Mouse (Mus musculus) neural tube, embryonic 14.5 days (tissue): Measurements from ENCODE around the gene D630045J12Rik. TPM values are rescaled to one million over a fixed set of nuclear protein-coding genes. Genes with fewer than 3 reads are reported as not detected.

Experiments
- ATAC-seq: fragments of 200-750 bp; cut with Nextera tagmentation; 2 replicates; pipeline ENCODE4 v1.8.0; 2017; ENCODE audit warnings: low read depth, mild to moderate bottlenecking, moderate TSS enrichment, moderate library complexity
- H3K27ac ChIP-seq: fragments of 300-500 bp; sonication (generic); 2 replicates; pipeline ENCODE4 v1.5.1; 2014; ENCODE audit warnings: low read depth, mild to moderate bottlenecking, control low read depth, low read length, moderate library complexity, mixed read lengths
- H3K27me3 ChIP-seq: fragments of 300-500 bp; sonication (generic); 2 replicates; pipeline ENCODE4 v1.6.1; 2014; ENCODE audit warnings: low read length; ENCODE audit not compliant: control insufficient read depth, insufficient read depth
- H3K36me3 ChIP-seq: fragments of 300-500 bp; sonication (generic); 2 replicates; pipeline ENCODE4 v1.6.1; 2014; ENCODE audit warnings: low read length, mixed read lengths; ENCODE audit not compliant: control insufficient read depth, insufficient read depth
- H3K4me1 ChIP-seq: fragments of 300-500 bp; sonication (generic); 2 replicates; pipeline ENCODE4 v1.6.1; 2014; ENCODE audit warnings: low read length; ENCODE audit not compliant: control insufficient read depth, insufficient read depth
- H3K4me2 ChIP-seq: fragments of 300-500 bp; sonication (generic); 2 replicates; pipeline ENCODE4 v1.6.1; 2014; ENCODE audit warnings: mild to moderate bottlenecking, low read depth, low read length, control low read depth
- H3K4me3 ChIP-seq: fragments of 300-500 bp; sonication (generic); 2 replicates; pipeline ENCODE4 v1.5.1; 2014; ENCODE audit warnings: low read depth, low read length, control low read depth, mixed read lengths
- H3K9ac ChIP-seq: fragments of 300-500 bp; sonication (generic); replicated peaks from 2 replicates; pipeline ENCODE4 v1.6.1; 2014; ENCODE audit warnings: low read depth, mild to moderate bottlenecking, control low read depth, low read length, mixed read lengths
- H3K9me3 ChIP-seq: fragments of 300-500 bp; sonication (generic); 2 replicates; pipeline ENCODE4 v1.6.1; 2016; ENCODE audit warnings: low read length; ENCODE audit not compliant: control insufficient read depth
- WGBS: fragments of 180-500 bp; shearing (Covaris S2); extraction: QIAGEN DNeasy Blood & Tissue Kit; methylation state at CpG from one replicate; pipeline ENCODE4 v1.1.7; 2014; 5-methylcytosine and 5-hydroxymethylcytosine counted together
- polyA plus RNA-seq: library from polyadenylated mRNA; unstranded; fragments of >200 nt; fragmentation: Nextera tagmentation; extraction: Ambion mirVana; gene quantifications from 2 replicates; pipeline ENCODE4 v1.2.1, GENCODE M21; 2014

Gene D630045J12Rik
- polyA plus RNA-seq, 1 experiment from 2014 or later: 21.0 TPM

DNA sequence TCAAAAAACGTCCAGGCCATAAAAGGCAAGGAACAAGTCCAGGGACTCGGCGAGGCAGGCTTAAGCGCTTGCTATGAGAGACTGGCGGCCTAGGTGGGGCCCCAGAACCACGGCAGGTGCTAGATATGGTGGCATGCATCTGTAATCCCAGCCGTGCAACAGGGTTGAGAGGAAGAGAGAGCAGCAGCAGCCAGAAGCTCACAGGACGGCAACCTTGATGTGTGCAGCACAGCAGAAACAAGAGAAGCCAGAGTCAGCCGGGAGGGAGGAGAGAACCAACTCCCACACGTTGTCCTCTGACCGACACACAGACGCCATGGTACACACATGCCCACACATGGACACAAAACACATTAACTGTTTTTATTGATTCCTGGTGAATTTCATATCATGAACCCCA, 51.0 kb downstream of the D630045J12Rik start:
- 82% methylated on average over 12 of the region's 12 CpGs for WGBS
- Histone ChIP-seq H3K9me3 (no peaks in the 10 kb centered on the region), H3K27ac (no peak overlapping the region), H3K4me3 (no peak overlapping the region), H3K9ac (no peak overlapping the region), H3K4me1 (peaks cover 12% of the 10 kb centered on the region; the same call in 1 of the 2 replicates), H3K36me3 (no peaks in the 10 kb centered on the region), H3K4me2 (no peak overlapping the region), H3K27me3 (no peaks in the 10 kb centered on the region)
- no peak for ATAC-seq

DNA sequence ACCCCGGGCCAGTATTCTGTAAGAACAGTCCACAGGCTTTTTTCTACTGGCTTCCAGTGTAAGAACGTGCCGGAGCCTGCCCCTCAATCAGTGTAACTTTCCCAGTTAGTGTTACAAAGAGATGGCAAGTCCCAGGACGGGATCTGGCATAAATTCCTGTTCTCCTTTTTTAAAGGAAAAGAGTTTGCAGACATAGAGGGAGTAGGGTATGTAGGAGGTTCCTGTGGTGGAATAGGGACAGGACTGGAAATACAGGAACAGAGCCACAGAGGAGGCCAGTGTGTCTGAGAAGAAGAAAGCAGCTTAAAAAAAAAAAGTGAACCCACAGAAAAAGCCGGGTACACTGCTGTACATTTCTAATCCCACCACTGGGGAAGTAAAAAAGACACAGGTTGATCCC, 52.3 kb downstream of the D630045J12Rik start:
- Histone ChIP-seq H3K9ac (no peak overlapping the region), H3K27me3 (no peaks in the 10 kb centered on the region), H3K36me3 (0 out of 2 replicates have a peak, but pooled peaks cover under 1% of the 10 kb centered on the region), H3K4me2 (no peak overlapping the region), H3K27ac (no peak overlapping the region), H3K4me1 (peaks cover 1% of the 10 kb centered on the region; the same call in 1 of the 2 replicates), H3K4me3 (no peak overlapping the region), H3K9me3 (no peaks in the 10 kb centered on the region)
- 75% methylated on average over 5 of the region's 5 CpGs for WGBS
- ATAC-seq: no peak

DNA sequence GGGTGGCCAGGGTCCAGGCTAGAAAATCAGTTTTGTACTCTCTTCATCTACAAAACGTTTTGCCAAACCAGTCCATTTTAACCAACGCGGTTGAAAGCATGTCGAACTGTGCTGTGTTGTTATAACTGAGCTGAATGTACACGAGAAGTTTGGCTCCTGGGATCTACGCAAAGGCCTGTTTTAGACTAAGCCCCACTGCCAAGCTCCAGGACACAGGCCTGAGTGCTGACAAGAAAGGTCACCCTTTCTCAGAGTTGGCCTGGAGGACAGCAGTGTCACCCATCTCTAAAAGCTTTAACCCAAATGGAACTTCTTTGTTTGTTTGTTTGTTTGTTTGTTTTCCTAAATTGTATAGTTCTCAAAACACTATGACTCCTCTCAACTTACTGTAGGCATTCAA, 54.2 kb downstream of the D630045J12Rik start:
- no peak for ATAC-seq
- Histone ChIP-seq H3K9ac (no peak overlapping the region), H3K9me3 (no peaks in the 10 kb centered on the region), H3K4me2 (no peak overlapping the region), H3K27me3 (no peaks in the 10 kb centered on the region), H3K27ac (no peak overlapping the region), H3K36me3 (peaks cover 18% of the 10 kb centered on the region; the same call in 1 of the 2 replicates), H3K4me1 (no peaks in the 10 kb centered on the region), H3K4me3 (no peak overlapping the region)
- 89% methylated on average over 6 of the region's 6 CpGs for WGBS

DNA sequence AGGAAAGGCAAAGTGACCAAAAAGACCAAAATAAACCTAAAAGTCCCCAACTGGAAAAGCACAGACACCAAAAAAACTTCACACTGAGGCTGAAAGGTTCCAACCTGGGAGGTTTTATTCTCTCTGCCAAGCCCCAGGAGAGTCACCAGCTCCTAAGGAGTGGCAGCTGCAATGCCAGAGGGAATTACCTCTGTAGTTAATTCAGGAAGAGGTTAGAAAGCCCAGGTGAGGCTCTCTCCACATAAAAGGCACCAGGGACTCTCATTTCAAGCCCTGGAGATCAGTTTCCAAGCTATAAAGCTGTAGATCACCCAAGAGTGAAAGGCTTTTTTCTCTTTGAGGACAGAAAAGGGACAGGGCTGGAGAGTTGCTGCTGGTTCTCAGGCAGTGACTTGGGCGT, 55.1 kb downstream of the D630045J12Rik start:
- H3K4me1 ChIP-seq: no peaks in the 10 kb centered on the region
- peaks cover 20% of the 10 kb centered on the region; the same call in 1 of the 2 replicates for H3K36me3 ChIP-seq
- H3K4me3 ChIP-seq: no peak overlapping the region
- no peaks in the 10 kb centered on the region for H3K9me3 ChIP-seq
- WGBS: 22% methylated on average over 1 of the region's 1 CpGs
- H3K4me2 ChIP-seq: no peak overlapping the region
- ATAC-seq: no peak
- H3K27me3 ChIP-seq: no peaks in the 10 kb centered on the region
- H3K27ac ChIP-seq: no peak overlapping the region
- H3K9ac ChIP-seq: no peak overlapping the region

DNA sequence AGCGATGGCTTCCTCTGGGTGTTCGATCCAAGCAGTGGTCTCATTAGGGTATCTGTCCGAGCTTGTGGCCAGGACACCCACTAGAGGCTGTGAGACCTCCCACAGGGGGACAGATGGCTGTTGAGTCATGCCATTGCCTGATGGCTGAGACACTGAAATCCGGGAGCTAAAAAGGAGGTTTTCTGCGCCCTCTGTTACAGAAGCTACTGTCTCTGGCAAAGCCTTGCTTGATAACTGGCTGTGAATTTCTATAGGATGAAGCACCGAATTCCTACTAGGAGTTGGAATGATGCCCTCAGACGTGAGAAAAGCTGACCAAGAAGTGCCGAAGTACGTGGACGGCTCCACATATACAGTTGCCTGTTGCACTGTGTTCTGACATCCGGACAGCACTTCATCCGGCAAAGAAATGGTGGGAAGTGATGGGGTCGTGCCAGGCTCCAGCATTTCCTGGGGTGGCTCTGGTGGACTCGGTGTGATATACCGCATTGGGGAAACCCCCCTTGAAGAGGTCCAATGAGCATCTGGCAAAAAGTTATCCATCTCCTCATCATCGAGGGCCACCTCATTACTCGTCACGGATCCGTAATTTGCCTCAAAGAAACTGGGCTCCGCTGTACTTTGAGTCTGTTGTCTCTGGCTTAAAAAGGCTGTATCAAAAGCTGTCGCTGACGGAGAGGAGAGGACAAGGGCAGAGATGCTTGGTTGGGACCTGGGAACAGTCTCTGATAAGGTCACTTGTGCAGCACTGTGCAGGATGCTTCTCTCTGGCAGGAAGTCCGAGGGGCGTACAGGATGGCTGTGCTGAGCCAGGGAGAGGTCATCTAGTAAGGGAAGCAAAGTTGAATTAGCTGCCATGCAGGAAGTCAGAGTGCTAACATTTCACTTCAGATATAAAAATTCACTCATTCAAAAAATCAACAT, 57.3 kb downstream of the D630045J12Rik start:
- Histone ChIP-seq H3K27me3 (no peaks in the 10 kb centered on the region), H3K27ac (no peak overlapping the region), H3K36me3 (peaks cover 20% of the 10 kb centered on the region; the same call in 1 of the 2 replicates), H3K4me3 (no peak overlapping the region), H3K4me1 (no peaks in the 10 kb centered on the region), H3K4me2 (no peak overlapping the region), H3K9me3 (no peaks in the 10 kb centered on the region), H3K9ac (no peak overlapping the region)
- no peak for ATAC-seq
- 95% methylated on average over 24 of the region's 24 CpGs for WGBS

DNA sequence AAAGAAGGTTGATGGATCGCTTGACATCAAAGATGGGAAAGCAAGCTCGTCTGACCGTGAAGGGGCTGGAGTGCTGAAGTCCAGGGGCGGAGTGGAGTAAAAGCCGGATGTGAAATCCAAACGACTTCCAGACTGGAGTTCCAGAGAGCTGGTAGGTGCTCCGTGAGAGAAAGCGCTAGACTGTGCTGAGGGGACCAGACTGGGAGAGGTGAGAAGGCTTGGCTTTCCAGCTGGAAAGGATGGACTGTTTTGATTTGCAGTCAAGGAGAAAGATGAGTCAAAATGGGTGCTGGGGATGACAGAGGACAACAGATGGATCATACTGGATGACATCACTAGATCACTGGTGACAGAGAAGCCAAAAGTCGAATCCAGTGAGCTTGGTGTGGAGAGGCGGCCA, 58.5 kb downstream of the D630045J12Rik start:
- H3K27ac ChIP-seq: no peak overlapping the region
- no peak for ATAC-seq
- H3K4me2 ChIP-seq: no peak overlapping the region
- 88% methylated on average over 10 of the region's 10 CpGs for WGBS
- H3K9me3 ChIP-seq: no peaks in the 10 kb centered on the region
- no peak overlapping the region for H3K9ac ChIP-seq
- H3K36me3 ChIP-seq: peaks cover 20% of the 10 kb centered on the region; the same call in 1 of the 2 replicates
- H3K4me1 ChIP-seq: no peaks in the 10 kb centered on the region
- no peak overlapping the region for H3K4me3 ChIP-seq
- H3K27me3 ChIP-seq: no peaks in the 10 kb centered on the region

DNA sequence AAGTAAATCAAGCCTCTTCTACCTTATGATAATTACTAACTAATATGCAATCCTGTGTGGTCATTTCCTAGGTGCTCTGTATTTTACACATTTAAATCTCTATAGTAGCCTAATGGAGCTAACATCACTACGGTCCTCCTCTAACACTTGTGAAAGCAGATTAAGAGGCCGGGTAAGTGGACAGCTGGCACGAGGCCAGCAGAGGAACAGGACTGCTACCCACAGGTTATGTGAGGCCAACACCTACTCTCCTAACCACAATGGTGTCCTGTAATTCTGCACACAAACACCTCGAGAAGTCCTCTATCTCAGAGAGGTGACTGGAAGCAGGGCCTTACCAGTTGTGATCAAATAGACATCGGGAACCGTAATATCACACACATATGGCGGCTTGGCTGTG, 59.8 kb downstream of the D630045J12Rik start:
- 90% methylated on average over 7 of the region's 7 CpGs for WGBS

DNA sequence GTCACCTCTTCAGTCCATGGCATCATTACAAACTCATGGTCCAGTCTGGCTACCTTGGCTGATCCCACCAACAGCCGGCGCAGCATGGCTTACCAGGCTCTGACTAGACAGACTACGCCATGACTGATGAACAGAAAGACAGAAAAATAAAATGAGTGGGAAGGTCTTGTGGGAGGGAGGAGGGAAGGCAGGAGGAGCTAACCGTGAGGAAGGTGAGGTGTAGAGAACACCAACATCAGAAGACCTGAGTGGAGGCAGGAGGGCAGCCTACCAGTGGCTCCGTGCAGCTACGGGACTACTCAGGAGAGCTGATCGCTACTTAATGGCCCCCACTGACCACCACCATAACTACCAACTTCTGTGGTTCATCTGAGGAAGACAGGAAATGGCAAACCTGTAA, 60.9 kb downstream of the D630045J12Rik start:
- Histone ChIP-seq H3K9me3 (no peaks in the 10 kb centered on the region), H3K4me2 (no peak overlapping the region), H3K4me1 (no peaks in the 10 kb centered on the region), H3K4me3 (no peak overlapping the region), H3K27ac (no peak overlapping the region), H3K9ac (no peak overlapping the region), H3K36me3 (peaks cover 23% of the 10 kb centered on the region; the same call in 1 of the 2 replicates), H3K27me3 (no peaks in the 10 kb centered on the region)
- 97% methylated on average over 7 of the region's 7 CpGs for WGBS
- ATAC-seq: no peak

More for the DNA sequence above, 59.8 kb downstream of the D630045J12Rik start:
- H3K4me2 ChIP-seq: no peak overlapping the region
- ATAC-seq: 0 out of 2 replicates have a peak, but pooled peaks have one; percentile 11
- no peak overlapping the region for H3K27ac ChIP-seq
- no peak overlapping the region for H3K9ac ChIP-seq
- no peak overlapping the region for H3K4me3 ChIP-seq
- H3K27me3 ChIP-seq: no peaks in the 10 kb centered on the region
- no peaks in the 10 kb centered on the region for H3K4me1 ChIP-seq
- peaks cover 20% of the 10 kb centered on the region; the same call in 1 of the 2 replicates for H3K36me3 ChIP-seq
- no peaks in the 10 kb centered on the region for H3K9me3 ChIP-seq

DNA sequence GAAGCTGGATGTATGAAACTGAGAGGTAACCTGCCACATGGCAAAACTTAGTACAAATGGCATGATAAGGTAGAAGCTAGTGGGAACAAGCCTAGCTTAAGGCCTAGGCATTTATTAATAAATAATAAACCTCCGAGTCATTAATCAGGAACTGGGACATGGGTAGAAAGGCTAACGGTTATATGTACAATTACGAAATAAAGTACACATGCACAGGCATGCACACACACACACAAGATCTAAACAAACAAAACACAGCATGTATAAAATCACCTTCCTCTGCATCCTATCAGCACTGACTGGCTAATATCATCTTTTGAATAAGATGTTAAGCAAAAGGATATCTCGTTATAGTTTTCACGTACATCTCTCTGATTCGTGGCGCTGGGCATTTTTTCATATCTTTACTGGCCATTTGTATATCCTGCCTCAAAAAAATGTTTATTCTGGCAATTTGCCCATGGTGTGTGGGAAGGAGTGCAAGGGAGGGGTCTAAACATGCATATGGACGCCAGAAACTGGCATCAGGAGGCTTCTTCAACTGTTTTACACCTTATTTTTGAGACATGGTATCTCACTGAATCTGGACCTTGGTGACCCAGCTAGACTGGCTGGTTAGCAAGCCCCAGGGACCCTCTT, 67.4 kb downstream of the D630045J12Rik start:
- no peaks in the 10 kb centered on the region for H3K27me3 ChIP-seq
- no peak for ATAC-seq
- no peak overlapping the region for H3K27ac ChIP-seq
- no peak overlapping the region for H3K4me3 ChIP-seq
- H3K4me2 ChIP-seq: no peak overlapping the region
- 0 out of 2 replicates have a peak, but pooled peaks cover 3% of the 10 kb centered on the region for H3K4me1 ChIP-seq
- H3K9me3 ChIP-seq: no peaks in the 10 kb centered on the region
- WGBS: 89% methylated on average over 8 of the region's 8 CpGs
- peaks cover 19% of the 10 kb centered on the region for H3K36me3 ChIP-seq
- H3K9ac ChIP-seq: no peak overlapping the region
